Mouse (Mus musculus): Measurements from ENCODE around the gene Gtf3c5. TPM values are rescaled to one million over a fixed set of nuclear protein-coding genes. Genes with fewer than 3 reads are reported as not detected.
A peak's percentile ranks its signal among the peaks of the same experiment; 100 is the strongest.

Gene Gtf3c5
- polyA plus RNA-seq, 1 experiment from 2014 or later = 24.9 TPM

GRCm38 (mm10) chr2:28537995-28538816 lies 45.3 kb downstream of the Gtf3c5 start:
- H3K27ac ChIP-seq = no peak overlapping the region
- no peaks in the 10 kb centered on the region for H3K9me3 ChIP-seq (replicated peaks)
- no peak overlapping the region for H3K9ac ChIP-seq
- no peak overlapping the region for H3K4me2 ChIP-seq
- H3K4me1 ChIP-seq = peaks cover 27% of the 10 kb centered on the region
- H3K4me3 ChIP-seq = no peak overlapping the region
- 74% methylated on average over 8 of the region's 8 CpGs for WGBS (ENCODE audit: insufficient replicate concordance)
- H3K36me3 ChIP-seq = no peaks in the 10 kb centered on the region
- ATAC-seq = no peak
- H3K27me3 ChIP-seq (replicated peaks) = peaks cover 26% of the 10 kb centered on the region

- no peaks in the 10 kb centered on the region for H3K36me3 ChIP-seq
- peaks cover 27% of the 10 kb centered on the region for H3K27me3 ChIP-seq (replicated peaks)
- H3K4me3 ChIP-seq = no peak overlapping the region
- 39% methylated on average over 4 of the region's 4 CpGs for WGBS (ENCODE audit: insufficient replicate concordance)
- H3K27ac ChIP-seq = no peak overlapping the region
- no peak for ATAC-seq
- no peak overlapping the region for H3K9ac ChIP-seq
- no peak overlapping the region for H3K4me2 ChIP-seq
- H3K4me1 ChIP-seq = peaks cover 33% of the 10 kb centered on the region
- H3K9me3 ChIP-seq (replicated peaks) = no peaks in the 10 kb centered on the region
Measured at GRCm38 (mm10) chr2:28537634-28537920, 46.0 kb downstream of the Gtf3c5 start.

GRCm38 (mm10) chr2:28536766-28537633 lies 46.6 kb downstream of the Gtf3c5 start:
- no peak overlapping the region for H3K4me2 ChIP-seq
- H3K9me3 ChIP-seq (replicated peaks) = no peaks in the 10 kb centered on the region
- no peak overlapping the region for H3K9ac ChIP-seq
- H3K36me3 ChIP-seq = no peaks in the 10 kb centered on the region
- no peak for ATAC-seq
- H3K27ac ChIP-seq = no peak overlapping the region
- peaks cover 37% of the 10 kb centered on the region for H3K4me1 ChIP-seq
- no peak overlapping the region for H3K4me3 ChIP-seq
- H3K27me3 ChIP-seq (replicated peaks) = peaks cover 27% of the 10 kb centered on the region
- 61% methylated on average over 11 of the region's 11 CpGs for WGBS (ENCODE audit: insufficient replicate concordance)

- Histone ChIP-seq H3K9me3 (replicated peaks) (no peaks in the 10 kb centered on the region), H3K4me2 (no peak overlapping the region), H3K4me3 (no peak overlapping the region), H3K27me3 (replicated peaks) (peaks cover 27% of the 10 kb centered on the region), H3K27ac (no peak overlapping the region), H3K4me1 (peaks cover 37% of the 10 kb centered on the region), H3K9ac (no peak overlapping the region), H3K36me3 (no peaks in the 10 kb centered on the region)
- WGBS (ENCODE audit: insufficient replicate concordance) = 36% methylated on average over 4 of the region's 4 CpGs
- ATAC-seq = no peak
Measured at GRCm38 (mm10) chr2:28536166-28536565, 47.4 kb downstream of the Gtf3c5 start.

GRCm38 (mm10) chr2:28535650-28536049 lies 47.9 kb downstream of the Gtf3c5 start:
- H3K27ac ChIP-seq = no peak overlapping the region
- no peaks in the 10 kb centered on the region for H3K9me3 ChIP-seq (replicated peaks)
- 61% methylated on average over 7 of the region's 7 CpGs for WGBS (ENCODE audit: insufficient replicate concordance)
- H3K4me3 ChIP-seq = no peak overlapping the region
- H3K4me2 ChIP-seq = no peak overlapping the region
- peaks cover 35% of the 10 kb centered on the region for H3K4me1 ChIP-seq
- peaks cover 27% of the 10 kb centered on the region for H3K27me3 ChIP-seq (replicated peaks)
- H3K9ac ChIP-seq = no peak overlapping the region
- no peaks in the 10 kb centered on the region for H3K36me3 ChIP-seq
- no peak for ATAC-seq

DNA sequence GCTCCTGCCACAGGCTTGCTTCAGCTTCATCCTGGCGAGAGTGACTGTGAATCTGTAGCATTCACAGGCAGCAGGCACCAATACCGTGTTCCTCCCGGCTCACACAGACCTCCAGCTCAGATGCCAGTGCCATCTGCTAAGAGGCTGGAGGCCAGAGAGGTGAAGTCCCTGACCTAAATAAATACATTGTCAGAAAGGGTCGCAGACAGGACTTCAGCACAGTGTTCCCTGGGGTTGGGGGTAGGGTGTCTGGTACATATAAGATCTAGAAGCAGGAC lies 48.3 kb downstream of the Gtf3c5 start:
- Histone ChIP-seq H3K36me3 (no peaks in the 10 kb centered on the region), H3K9me3 (replicated peaks) (no peaks in the 10 kb centered on the region), H3K4me1 (peaks cover 31% of the 10 kb centered on the region), H3K4me2 (0 out of 2 replicates have a peak overlapping the region, but pooled peaks have one; percentile 2), H3K27me3 (replicated peaks) (peaks cover 27% of the 10 kb centered on the region), H3K27ac (peak overlapping the region; percentile 16; the same call in 1 of the 2 replicates), H3K9ac (no peak overlapping the region), H3K4me3 (no peak overlapping the region)
- ATAC-seq = no peak
- 54% methylated on average over 4 of the region's 4 CpGs for WGBS (ENCODE audit: insufficient replicate concordance)

GRCm38 (mm10) chr2:28534436-28535262 lies 48.9 kb downstream of the Gtf3c5 start:
- H3K27ac ChIP-seq = peak overlapping the region; percentile 43
- H3K4me2 ChIP-seq = peak overlapping the region; percentile 72
- no peaks in the 10 kb centered on the region for H3K9me3 ChIP-seq (replicated peaks)
- 53% methylated on average over 11 of the region's 11 CpGs for WGBS (ENCODE audit: insufficient replicate concordance)
- H3K27me3 ChIP-seq (replicated peaks) = peaks cover 27% of the 10 kb centered on the region
- ATAC-seq = no peak
- no peak overlapping the region; the same call in 1 of the 2 replicates for H3K9ac ChIP-seq
- H3K4me3 ChIP-seq = 0 out of 2 replicates have a peak overlapping the region, but pooled peaks have one; percentile 62
- H3K36me3 ChIP-seq = no peaks in the 10 kb centered on the region
- H3K4me1 ChIP-seq = peaks cover 25% of the 10 kb centered on the region

GRCm38 (mm10) chr2:28533901-28534435 lies 49.6 kb downstream of the Gtf3c5 start:
- Histone ChIP-seq H3K4me3 (peak overlapping the region; percentile 62), H3K4me2 (peak overlapping the region; percentile 72), H3K4me1 (peaks cover 20% of the 10 kb centered on the region), H3K9me3 (replicated peaks) (no peaks in the 10 kb centered on the region), H3K27ac (peak overlapping the region; percentile 43; the same call in 1 of the 2 replicates), H3K9ac (no peak overlapping the region; the same call in 1 of the 2 replicates), H3K36me3 (no peaks in the 10 kb centered on the region), H3K27me3 (replicated peaks) (peaks cover 27% of the 10 kb centered on the region)
- no peak for ATAC-seq
- WGBS (ENCODE audit: insufficient replicate concordance) = 61% methylated on average over 7 of the region's 7 CpGs

GRCm38 (mm10) chr2:28532938-28533771 lies 50.4 kb downstream of the Gtf3c5 start:
- peaks cover 27% of the 10 kb centered on the region for H3K27me3 ChIP-seq (replicated peaks)
- peak overlapping the region; percentile 62 for H3K4me3 ChIP-seq
- 0 out of 2 replicates have a peak overlapping the region, but pooled peaks have one; percentile 5 for H3K27ac ChIP-seq
- peaks cover 20% of the 10 kb centered on the region for H3K4me1 ChIP-seq
- peak overlapping the region; percentile 72 for H3K4me2 ChIP-seq
- peak overlapping the region; percentile 50 for H3K9ac ChIP-seq
- H3K36me3 ChIP-seq = no peaks in the 10 kb centered on the region
- peak; percentile 81 for ATAC-seq
- 2% methylated on average over 49 of the region's 49 CpGs for WGBS (ENCODE audit: insufficient replicate concordance)
- H3K9me3 ChIP-seq (replicated peaks) = no peaks in the 10 kb centered on the region

GRCm38 (mm10) chr2:28530311-28530710 lies 53.2 kb downstream of the Gtf3c5 start:
- no peak overlapping the region for H3K4me2 ChIP-seq
- no peaks in the 10 kb centered on the region for H3K9me3 ChIP-seq (replicated peaks)
- no peaks in the 10 kb centered on the region for H3K36me3 ChIP-seq
- peaks cover 36% of the 10 kb centered on the region for H3K4me1 ChIP-seq
- H3K27ac ChIP-seq = no peak overlapping the region
- ATAC-seq = no peak
- WGBS (ENCODE audit: insufficient replicate concordance) = 67% methylated on average over 7 of the region's 7 CpGs
- H3K27me3 ChIP-seq (replicated peaks) = peaks cover 22% of the 10 kb centered on the region
- no peak overlapping the region for H3K4me3 ChIP-seq
- H3K9ac ChIP-seq = no peak overlapping the region

GRCm38 (mm10) chr2:28529856-28530255 lies 53.7 kb downstream of the Gtf3c5 start:
- Histone ChIP-seq H3K4me3 (no peak overlapping the region), H3K27ac (no peak overlapping the region), H3K36me3 (no peaks in the 10 kb centered on the region), H3K9me3 (replicated peaks) (no peaks in the 10 kb centered on the region), H3K4me2 (no peak overlapping the region), H3K4me1 (peaks cover 41% of the 10 kb centered on the region), H3K27me3 (replicated peaks) (peaks cover 18% of the 10 kb centered on the region), H3K9ac (no peak overlapping the region)
- 78% methylated on average over 4 of the region's 4 CpGs for WGBS (ENCODE audit: insufficient replicate concordance)
- no peak for ATAC-seq

Measured in liver, embryonic 12.5 days (tissue).